In genomic region chr11:100168071-100168470, GRCm38 (mm10) we compare ENCODE assay signal across 11 mouse cellular contexts. TPM values are rescaled to one million over a fixed set of nuclear protein-coding genes. Genes with fewer than 3 reads are reported as not detected.
DNase-seq lines count a peak whose midpoint lies in the region.
"Had no signal": no experiment of that assay in that cellular context is flagged by ENCODE, and none has a peak within 500 bp of the region (broad histone marks: within the 10 kb centered on the region; RNA-seq: fewer than 3 reads in every experiment).

No protein-coding gene starts in this region.

- intact Hi-C loops in left cerebral cortex, postnatal 36 days (cut with DNase I), result loop anchor here (10.0 kb wide), 1 partner anchor 783 kb away; the partner anchor contains the start of gene Krt10

- peak; percentile 13 for DNase-seq in adrenal gland, adult 2 months
- no peak for DNase-seq in adrenal gland, postnatal 10 days
- DNase-seq in ZHBTc4 (ENCODE audit: low read depth, low spot score), result peak; percentile 18
- peak; percentile 67 for DNase-seq in heart, postnatal 4 days
- peak; percentile 85 for DNase-seq in lung, postnatal 36 days
- no peak for DNase-seq in layer of hippocampus, adult 18-20 months (ENCODE audit: low spot score in 2 of 2)
- DNase-seq in thymus, postnatal 10 days (ENCODE audit: low spot score in 2 of 2), result no peak
- DNase-seq in left cerebral cortex, postnatal 36 days (ENCODE audit: low spot score in 2 of 2), result no peak
- DNase-seq: liver, postnatal 0 days had no signal

RNA-seq across cellular contexts. Expression of gene Krt19, which starts 19.6 kb away (rescaled TPM):
- total RNA-seq in adrenal gland, adult 2 months (2021), result 1 to 10 TPM; 6.1 to 8.6 TPM
- polyA plus RNA-seq in adrenal gland, adult 2 months (2012; rRNA removed), result 2.6 and 4.4 TPM in 2 replicates
- total RNA-seq in adrenal gland, postnatal 10 days (2021), result 10 to 100 TPM in 1 of 2 experiments, 1 to 10 TPM in 1; 9.5 to 11.0 TPM
- 10 to 100 TPM; 16.1 to 21.1 TPM for total RNA-seq in heart, postnatal 4 days (2021)
- total RNA-seq in layer of hippocampus, adult 18-20 months (2021), result not detected
- not detected for total RNA-seq in left cerebral cortex, postnatal 36 days (2021)

RNA-seq across cellular contexts. Expression of gene Krt9, which starts 25.0 kb away (rescaled TPM):
- total RNA-seq in adrenal gland, adult 2 months (2021), result not detected
- not detected in 2 replicates for polyA plus RNA-seq in adrenal gland, adult 2 months (2012; rRNA removed)
- under 1 TPM in 1 of 2 experiments, not detected in 1; 0.21 TPM for total RNA-seq in adrenal gland, postnatal 10 days (2021)
- not detected for total RNA-seq in heart, postnatal 4 days (2021)
- total RNA-seq in layer of hippocampus, adult 18-20 months (2021), result 1 to 10 TPM; 3.8 to 4.4 TPM
- total RNA-seq in left cerebral cortex, postnatal 36 days (2021), result 1 to 10 TPM; 2.0 to 4.0 TPM
- polyA plus RNA-seq: liver, postnatal 0 days; neural tube, embryonic 13.5 days had no signal

RNA-seq across cellular contexts. Expression of gene Krt15, which starts 32.3 kb away (rescaled TPM):
- total RNA-seq in adrenal gland, adult 2 months (2021), result not detected
- polyA plus RNA-seq in adrenal gland, adult 2 months (2012; rRNA removed), result not detected in 2 replicates
- not detected for total RNA-seq in adrenal gland, postnatal 10 days (2021)
- total RNA-seq in heart, postnatal 4 days (2021), result under 1 TPM in 1 of 2 experiments, not detected in 1; 0.17 TPM
- total RNA-seq in layer of hippocampus, adult 18-20 months (2021), result under 1 TPM in 1 of 2 experiments, not detected in 1; 0.51 TPM
- not detected for total RNA-seq in left cerebral cortex, postnatal 36 days (2021)

RNA-seq across cellular contexts. Expression of gene Krt14, which starts 39.3 kb away (rescaled TPM):
- total RNA-seq in adrenal gland, adult 2 months (2021), result under 1 TPM in 1 of 2 experiments, not detected in 1; 0.52 TPM
- polyA plus RNA-seq in adrenal gland, adult 2 months (2012; rRNA removed), result 0.12 and 0.13 TPM in 2 replicates
- total RNA-seq in adrenal gland, postnatal 10 days (2021), result 1 to 10 TPM in 1 of 2 experiments, under 1 TPM in 1; 0.45 to 1.2 TPM
- total RNA-seq in heart, postnatal 4 days (2021), result 1 to 10 TPM; 1.6 to 2.9 TPM
- not detected for total RNA-seq in layer of hippocampus, adult 18-20 months (2021)
- not detected for total RNA-seq in left cerebral cortex, postnatal 36 days (2021)
- total RNA-seq: layer of hippocampus, adult 8-10 months had no signal

RNA-seq across cellular contexts. Expression of gene Krt13, which starts 46.7 kb away (rescaled TPM):
- not detected for total RNA-seq in adrenal gland, adult 2 months (2021)
- not detected in 2 replicates for polyA plus RNA-seq in adrenal gland, adult 2 months (2012; rRNA removed)
- total RNA-seq in adrenal gland, postnatal 10 days (2021), result not detected
- not detected for total RNA-seq in heart, postnatal 4 days (2021)
- not detected for total RNA-seq in layer of hippocampus, adult 18-20 months (2021)
- not detected for total RNA-seq in left cerebral cortex, postnatal 36 days (2021)
- total RNA-seq: layer of hippocampus, adult 8-10 months had no signal
- polyA plus RNA-seq: liver, postnatal 0 days; neural tube, embryonic 13.5 days had no signal

Comparison
In these comparisons a context has a peak if more than half of its experiments do, and no peak if none do; other contexts are left out.
1. DNase-seq: peak in adrenal gland, adult 2 months (single experiment), ZHBTc4 (single experiment), heart, postnatal 4 days (single experiment) and lung, postnatal 36 days (single experiment); none in adrenal gland, postnatal 10 days (single experiment), layer of hippocampus, adult 18-20 months (0 of 2), thymus, postnatal 10 days (0 of 2) and left cerebral cortex, postnatal 36 days (0 of 2).
2. RNA of gene Krt19, which starts 19.6 kb away (total RNA-seq): 16.1 to 21.1 TPM in heart, postnatal 4 days, 9.5 to 11.0 TPM in adrenal gland, postnatal 10 days and 6.1 to 8.6 TPM in adrenal gland, adult 2 months; not detected in layer of hippocampus, adult 18-20 months and not detected in left cerebral cortex, postnatal 36 days; every median in the first group is over 4 times any median in the second.